Mouse (Mus musculus) central nervous system, embryonic 11.5 days (tissue): ENCODE results near the gene Appbp2. TPM values are rescaled to one million over a fixed set of nuclear protein-coding genes. Genes with fewer than 3 reads are reported as not detected.

Experiments used
- polyA plus RNA-seq: library from polyadenylated mRNA; depleted of rRNA; stranded (reverse); fragments of >200 nt; gene quantifications from 2 replicates; pipeline ENCODE4 v1.2.3, GENCODE M21; 2012; rRNA removed

Gene Appbp2
- polyA plus RNA-seq: 32.7 and 39.2 TPM in 2 replicates

GRCm38 (mm10) chr11:85234990-85235841 lies at the start of gene Appbp2:
Gene Appbp2, minus strand, starts transcription at chr11:85235130.

DNA sequence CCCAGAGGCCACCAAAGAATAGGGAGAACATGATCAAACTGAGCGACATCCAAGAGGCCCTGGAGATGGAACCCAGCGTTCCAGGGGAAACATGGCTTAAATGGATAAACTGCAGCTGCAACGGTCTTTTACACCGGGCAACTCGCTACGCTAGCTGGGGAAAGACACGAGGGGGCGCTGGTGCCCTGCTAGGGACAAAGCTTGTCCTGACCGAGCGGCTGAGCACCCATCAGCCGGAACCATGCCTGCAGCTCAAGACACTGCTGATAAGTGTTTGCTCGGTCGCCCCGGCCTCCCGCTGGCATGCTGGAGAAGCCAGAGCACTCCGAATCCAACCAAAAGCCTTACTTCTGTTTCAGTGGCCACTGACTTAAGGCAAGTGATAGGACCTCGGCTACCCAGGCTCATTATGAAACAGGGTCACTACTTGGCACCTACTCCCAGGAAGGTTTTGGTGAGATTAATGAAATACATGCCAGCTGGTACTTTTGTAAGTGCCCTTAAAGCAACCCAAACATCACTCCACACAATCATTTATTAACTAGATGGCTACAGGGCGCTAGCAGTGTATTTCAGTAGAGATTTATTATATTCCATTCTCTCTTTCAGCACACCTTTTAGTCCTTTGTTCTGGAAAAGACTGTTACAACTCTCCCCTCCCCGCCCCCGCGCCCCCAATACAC lies 64.7 kb downstream of the Appbp2 start, which contains the start of gene 1700125H20Rik:
Gene 1700125H20Rik (plus strand): TSS at position 347 of the 683 bp plus-strand sequence.

GRCm38 (mm10) chr11:85139581-85140540 lies 95.1 kb downstream of the Appbp2 start, which contains the start of gene Usp32:
Gene Usp32, minus strand, starts transcription at chr11:85140161.

Other genes starting within 250 kb of the Appbp2 start
- gene Usp32, start 95.0 kb downstream of the Appbp2 start, polyA plus RNA-seq: 18.9 and 21.1 TPM in 2 replicates
- 0.08 and 0.42 TPM in 2 replicates for gene 1700125H20Rik, start 64.7 kb downstream of the Appbp2 start, polyA plus RNA-seq
- gene Ppm1d, start 76.1 kb upstream of the Appbp2 start, polyA plus RNA-seq: 21.2 and 25.1 TPM in 2 replicates
- 12.6 and 18.9 TPM in 2 replicates for gene Bcas3, start 118.0 kb upstream of the Appbp2 start, polyA plus RNA-seq